Mouse (Mus musculus) fat pad, adult 2 months (tissue): ENCODE measurements at regions not wholly inside any gene's neighbourhood (a gene's known extent, or its start where the extent isn't known, plus 50 kb on each side); places are given as distances from the start of the nearest gene placed in this dataset.

Experiments
- DNase-seq: peaks from one replicate; pipeline ENCODE4 v3.0.0-alpha.2; 2011; ENCODE audit warnings: low read depth, low spot score; ENCODE audit errors: extremely low read depth

GRCm38 (mm10) chr1:177568056-177568816, 126.1 kb downstream of the Zbtb18 start:
- DNase-seq: no peak

DNA sequence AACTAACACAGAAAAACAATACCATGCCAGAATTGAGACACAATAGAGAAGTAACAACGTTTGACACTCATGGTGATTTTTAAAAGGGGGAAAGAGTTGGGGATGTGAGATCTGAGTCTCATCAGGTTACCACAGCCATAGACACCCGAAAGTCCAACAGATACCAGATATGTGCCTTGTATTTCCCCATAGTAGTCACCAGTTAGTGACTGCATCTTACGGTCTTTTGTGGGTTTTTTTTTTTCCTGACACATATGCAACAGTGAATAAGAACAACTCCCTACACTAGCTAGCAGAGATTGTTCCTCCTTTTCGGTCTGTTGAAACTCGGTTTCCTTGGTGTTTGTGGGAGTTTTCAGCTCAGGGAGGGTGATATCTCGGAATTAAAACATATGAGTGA, 127.4 kb downstream of the Zbtb18 start:
- DNase-seq: no peak

DNA sequence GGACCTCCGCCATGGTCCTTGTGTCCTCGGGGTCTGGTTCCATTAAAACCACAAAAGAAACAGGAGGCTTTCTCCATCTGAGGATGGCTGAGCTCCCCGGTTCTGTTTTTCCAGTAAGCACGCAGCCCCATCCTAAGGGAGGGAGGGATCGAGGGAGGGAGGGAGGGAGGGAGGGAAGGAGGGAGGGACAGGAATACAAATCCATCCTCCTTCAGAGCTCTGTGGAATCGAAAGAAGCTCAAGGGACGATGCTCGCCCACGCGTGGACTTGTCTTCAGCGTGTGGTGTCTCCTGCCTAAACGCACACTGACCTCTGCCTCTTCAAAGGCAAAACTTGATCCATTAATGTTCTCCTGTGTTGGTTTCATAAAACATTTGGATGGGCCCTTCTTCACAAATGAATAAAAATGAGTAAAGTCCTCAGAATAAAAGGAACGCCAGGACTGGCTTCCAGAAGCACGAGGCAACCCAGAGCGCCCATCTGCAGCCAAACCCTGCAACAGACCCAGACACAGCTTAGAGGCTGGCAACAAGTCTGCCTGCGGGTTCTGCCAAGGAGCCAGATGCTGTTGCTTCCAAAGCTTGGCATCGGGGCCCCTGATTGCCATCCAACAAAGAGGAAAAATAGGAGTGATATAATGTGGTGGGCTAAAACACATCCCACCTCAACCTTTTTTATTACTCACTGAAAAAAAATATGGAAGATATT, 131.0 kb downstream of the Zbtb18 start:
- DNase-seq: no peak

GRCm38 (mm10) chr1:177573781-177574180, 131.6 kb downstream of the Zbtb18 start:
- DNase-seq: no peak

GRCm38 (mm10) chr1:177574312-177574711, 132.2 kb downstream of the Zbtb18 start:
- no peak for DNase-seq

GRCm38 (mm10) chr1:177584302-177584886, 142.2 kb downstream of the Zbtb18 start:
- no peak for DNase-seq

- no peak for DNase-seq
These were observed 143.2 kb downstream of the Zbtb18 start for GRCm38 (mm10) chr1:177585320-177585719.

DNA sequence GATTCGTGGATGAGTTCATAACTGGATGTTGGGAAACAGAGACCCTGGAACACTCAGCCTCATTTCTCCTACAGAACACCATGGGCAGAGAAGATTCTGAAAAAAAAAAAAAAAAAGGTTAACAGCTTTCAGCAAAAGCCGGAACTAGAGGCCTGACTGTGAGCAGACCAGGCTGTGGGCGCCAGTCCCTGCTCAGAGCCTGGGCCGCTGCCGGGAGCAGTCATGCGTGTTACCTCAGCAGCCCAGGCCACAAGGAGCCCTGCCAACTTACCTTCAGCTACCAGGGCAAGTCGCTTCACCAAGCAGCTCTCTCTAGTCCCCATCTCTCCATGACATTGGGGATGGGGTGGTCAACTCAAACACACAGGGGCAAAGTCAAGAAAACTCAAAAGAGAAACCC, 140.6 kb upstream of the 1700016C15Rik start:
- DNase-seq: no peak

- DNase-seq: no peak
These were observed 140.0 kb upstream of the 1700016C15Rik start for GRCm38 (mm10) chr1:177589656-177590055.

DNA sequence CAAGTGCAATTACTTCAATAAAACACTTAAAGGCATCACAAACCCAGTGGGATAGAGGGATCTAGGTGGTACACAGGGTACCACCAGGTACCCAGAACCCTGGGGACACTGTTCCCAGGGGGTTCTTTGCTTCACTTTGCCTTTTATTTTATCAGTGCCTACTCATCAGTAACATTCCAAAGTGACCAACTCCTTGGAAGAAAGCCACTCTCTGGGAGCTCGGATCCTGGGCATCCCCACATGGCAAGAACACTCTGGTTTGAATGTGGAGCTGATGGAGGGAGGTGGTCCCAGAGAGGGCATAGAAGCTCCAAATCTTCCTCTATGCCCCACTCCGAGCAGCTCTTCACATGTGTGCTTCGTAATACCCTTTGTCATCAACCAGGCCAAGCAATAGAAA, 137.9 kb upstream of the 1700016C15Rik start:
- no peak for DNase-seq

- DNase-seq: no peak
These were observed 137.3 kb upstream of the 1700016C15Rik start for GRCm38 (mm10) chr1:177592337-177592736.

DNA sequence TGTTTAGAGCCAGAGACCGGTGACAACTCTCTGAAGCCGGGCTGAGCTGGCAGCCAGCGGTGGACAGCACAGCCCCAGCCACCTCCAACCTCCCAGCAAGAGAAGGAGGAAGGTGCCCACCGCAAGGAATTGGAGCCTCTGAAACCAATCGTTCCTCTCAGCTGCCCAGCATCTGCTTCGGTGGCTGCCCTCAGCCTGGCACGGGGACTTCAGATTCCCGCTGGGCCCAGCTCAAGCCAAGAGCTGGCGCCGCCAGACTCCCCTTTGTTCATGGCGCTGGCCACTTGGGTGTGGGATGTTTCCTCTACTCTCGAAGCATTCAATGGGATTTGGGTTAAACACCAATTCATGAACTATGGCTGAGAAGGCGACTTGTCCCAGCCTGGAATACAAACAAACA, 135.3 kb upstream of the 1700016C15Rik start:
- DNase-seq: no peak

DNA sequence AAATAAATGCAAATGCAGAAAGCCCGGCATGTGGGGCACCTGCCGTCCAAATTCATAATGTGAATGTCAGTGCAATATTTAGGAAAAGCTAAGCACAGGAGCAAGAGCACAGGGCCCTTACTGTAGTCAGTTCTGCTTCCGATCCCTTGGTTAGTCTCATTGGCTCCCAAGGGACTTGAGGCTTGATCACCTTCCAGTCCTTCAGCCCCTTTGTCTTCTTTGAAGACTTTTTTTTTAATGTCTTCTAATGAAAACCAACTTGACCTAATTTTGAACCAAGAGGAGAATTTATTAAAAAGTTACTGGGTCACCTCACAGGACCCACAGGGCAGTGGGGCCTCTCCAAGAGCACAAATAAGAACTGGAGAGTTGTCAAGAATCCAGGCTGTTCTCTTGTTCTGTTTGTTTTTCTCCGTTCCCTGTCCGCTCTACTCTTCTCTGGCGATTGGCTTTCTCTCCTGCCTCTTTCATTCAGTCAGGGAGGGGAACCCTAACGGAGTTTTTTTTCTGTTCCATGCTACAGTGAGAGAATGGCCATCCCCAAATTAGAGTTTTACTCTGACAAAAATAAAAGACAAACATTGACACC, 134.2 kb upstream of the 1700016C15Rik start:
- DNase-seq: no peak

GRCm38 (mm10) chr1:177597036-177597435, 132.6 kb upstream of the 1700016C15Rik start:
- DNase-seq: no peak

DNA sequence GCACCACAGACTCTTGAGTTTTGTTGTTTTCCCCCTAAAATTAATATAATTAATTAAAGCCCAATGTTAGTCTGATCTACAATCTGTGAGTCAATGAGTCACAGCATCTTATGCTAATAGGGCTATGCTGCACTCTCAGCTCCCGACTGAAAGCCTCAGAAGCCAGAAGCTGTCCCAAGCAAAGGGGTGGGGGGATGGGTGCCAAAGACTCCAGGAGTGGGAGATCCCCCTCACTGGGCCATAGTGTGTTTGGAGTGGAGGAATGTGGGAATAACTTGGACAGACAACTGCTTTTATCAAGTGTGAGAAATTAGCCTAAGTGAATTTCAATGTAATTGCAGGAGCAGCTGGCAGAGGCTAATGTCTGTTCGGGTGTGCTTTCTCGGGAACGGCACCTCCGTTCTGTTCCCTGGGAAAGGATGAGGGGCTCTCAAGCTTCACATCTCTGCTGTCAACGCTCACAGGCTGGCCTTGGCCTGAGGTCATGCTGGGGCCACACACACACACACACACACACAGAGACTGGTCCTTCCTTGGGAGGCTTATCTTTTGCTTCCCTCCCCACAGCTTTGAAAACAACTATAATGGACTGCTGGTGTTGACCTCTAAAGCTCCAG, 124.2 kb upstream of the 1700016C15Rik start:
- no peak for DNase-seq

DNA sequence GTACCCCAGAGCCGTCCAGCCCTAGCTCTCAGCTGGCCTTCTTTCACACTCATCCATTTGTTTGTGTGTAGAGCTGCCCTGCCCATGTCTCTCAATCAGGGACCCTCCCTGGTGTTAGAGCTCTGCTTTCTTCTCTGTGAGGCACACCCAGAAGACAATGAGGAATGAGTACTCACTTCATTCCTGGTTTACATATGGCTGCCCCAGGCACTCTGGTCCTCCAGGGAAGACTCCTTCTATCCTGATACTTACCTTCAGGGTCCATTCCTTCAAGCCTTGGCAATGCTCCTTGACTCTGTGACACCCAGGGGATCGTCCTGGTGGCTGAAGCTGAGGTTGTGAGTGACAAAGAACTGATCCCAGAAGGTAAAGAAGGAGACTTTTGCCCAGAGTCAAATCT, 122.0 kb upstream of the 1700016C15Rik start:
- no peak for DNase-seq

DNA sequence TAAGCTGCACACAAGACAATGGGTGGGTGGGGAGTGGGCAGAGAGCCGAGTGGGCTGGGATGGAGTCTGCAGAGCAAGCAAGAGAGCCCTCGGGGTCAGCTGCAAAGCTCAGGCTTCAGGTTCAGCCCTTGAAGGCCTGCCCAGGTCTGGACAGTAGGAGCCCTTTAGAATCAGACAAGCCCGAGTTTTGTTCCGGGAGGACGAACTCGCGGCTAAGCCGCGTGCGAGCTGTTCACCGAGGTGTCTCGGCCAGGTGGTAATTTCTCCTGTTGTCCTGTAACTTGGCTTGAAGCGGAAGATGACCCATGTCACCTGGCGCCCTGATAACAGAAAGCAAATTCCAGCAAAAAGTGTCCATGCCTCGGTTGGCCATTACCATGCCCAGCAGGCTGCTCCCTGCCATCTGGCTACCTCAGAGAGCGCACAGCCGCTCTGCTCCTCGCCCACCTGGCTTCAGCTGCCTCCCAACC, 121.0 kb upstream of the 1700016C15Rik start:
- no peak for DNase-seq

DNA sequence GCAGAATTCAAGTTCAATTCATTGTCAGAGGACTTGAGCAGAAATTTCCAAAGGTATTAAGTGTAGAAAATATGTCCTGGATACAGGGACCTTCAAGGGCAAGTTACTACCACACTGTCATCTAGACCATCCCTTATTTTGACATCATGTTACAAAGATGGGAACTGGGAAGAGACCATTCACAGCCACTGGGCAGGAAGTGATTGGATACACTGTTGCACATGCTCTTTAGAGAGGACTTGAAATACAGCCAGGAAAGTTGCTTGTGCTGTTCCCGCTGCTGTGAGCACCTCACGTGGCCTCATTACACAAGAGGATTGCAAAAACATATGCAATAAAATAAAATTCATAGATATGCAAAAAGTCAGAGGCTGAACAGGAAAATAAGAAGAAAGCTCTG, 120.4 kb upstream of the 1700016C15Rik start:
- DNase-seq: peak; percentile 13

GRCm38 (mm10) chr1:177609683-177610082, 119.9 kb upstream of the 1700016C15Rik start:
- DNase-seq: no peak

- no peak for DNase-seq
These were observed 119.5 kb upstream of the 1700016C15Rik start for GRCm38 (mm10) chr1:177610156-177610555.

- no peak for DNase-seq
These were observed 117.1 kb upstream of the 1700016C15Rik start for GRCm38 (mm10) chr1:177612546-177612945.
